ENCODE assay signal across 9 mouse cellular contexts in genomic region chr12:69696746-69697145, GRCm38 (mm10). TPM values are rescaled to one million over a fixed set of nuclear protein-coding genes. Genes with fewer than 3 reads are reported as not detected.
DNase-seq lines count a peak whose midpoint lies in the region; ATAC-seq and TF ChIP-seq lines count a peak whose summit lies in the region.
"Had no signal": no experiment of that assay in that cellular context is flagged by ENCODE, and none has a peak within 500 bp of the region (broad histone marks: within the 10 kb centered on the region; RNA-seq: fewer than 3 reads in every experiment).

No protein-coding gene starts in this region.

- no peak for TF ChIP-seq POLR2A in cerebellum, adult 2 months (IDR thresholded peaks at IDR 0.05; ENCODE audit: borderline replicate concordance, insufficient read depth, low read length)

- no peak overlapping the region for H3K4me3 ChIP-seq in cerebellum, adult 2 months (replicated peaks; ENCODE audit: insufficient read depth, low read depth, low read length)
- H3K4me3 ChIP-seq in midbrain, embryonic 14.5 days (replicated peaks; ENCODE audit: low read depth, low read length): no peak overlapping the region
- no peak overlapping the region for H3K4me3 ChIP-seq in midbrain, embryonic 11.5 days (ENCODE audit: low read depth, low read length)
- H3K4me3 ChIP-seq in liver, postnatal 0 days (ENCODE audit: low read depth, low read length): no peak overlapping the region
- H3K4me3 ChIP-seq: midbrain, embryonic 12.5 days had no signal

- no peaks in the 10 kb centered on the region for H3K27me3 ChIP-seq in cerebellum, adult 2 months (ENCODE audit: control insufficient read depth, insufficient read depth, low read length)
- no peaks in the 10 kb centered on the region for H3K27me3 ChIP-seq in midbrain, embryonic 14.5 days (ENCODE audit: control insufficient read depth, insufficient read depth, low read length)
- H3K27me3 ChIP-seq in midbrain, embryonic 11.5 days (ENCODE audit: control insufficient read depth, insufficient read depth, low read length): no peaks in the 10 kb centered on the region
- no peaks in the 10 kb centered on the region for H3K27me3 ChIP-seq in liver, postnatal 0 days (ENCODE audit: insufficient read depth, low read length)
- H3K27me3 ChIP-seq in splenic B cell, adult 2 months (ENCODE audit: control insufficient read depth, insufficient read depth, low read length, poor library complexity, severe bottlenecking): no peaks in the 10 kb centered on the region
- H3K27me3 ChIP-seq: midbrain, embryonic 12.5 days had no signal

- no peak overlapping the region for H3K9ac ChIP-seq in midbrain, embryonic 14.5 days (replicated peaks; ENCODE audit: low read length)
- no peak overlapping the region for H3K9ac ChIP-seq in midbrain, embryonic 11.5 days (ENCODE audit: low read length)
- H3K9ac ChIP-seq in liver, postnatal 0 days (replicated peaks): no peak overlapping the region
- H3K9ac ChIP-seq: midbrain, embryonic 12.5 days had no signal

- 70% methylated on average over 5 of the region's 5 CpGs for WGBS in cerebellum, adult 2 months
- WGBS in midbrain, embryonic 14.5 days: 82% methylated on average over 5 of the region's 5 CpGs
- WGBS in midbrain, embryonic 11.5 days: 82% methylated on average over 5 of the region's 5 CpGs
- 58% methylated on average over 5 of the region's 5 CpGs for WGBS in liver, postnatal 0 days (ENCODE audit: insufficient replicate concordance)

- no peak overlapping the region for H3K4me2 ChIP-seq in midbrain, embryonic 14.5 days (ENCODE audit: low read length)
- no peak overlapping the region for H3K4me2 ChIP-seq in midbrain, embryonic 11.5 days
- H3K4me2 ChIP-seq in liver, postnatal 0 days (ENCODE audit: low read depth, low read length): no peak overlapping the region
- H3K4me2 ChIP-seq: midbrain, embryonic 12.5 days had no signal

- peak; percentile 36 to 63 for DNase-seq in cerebellum, adult 2 months
- peak; percentile 74 for DNase-seq in midbrain, embryonic 14.5 days
- DNase-seq in midbrain, embryonic 11.5 days (ENCODE audit: low spot score, missing footprints): no peak
- DNase-seq in adrenal gland, postnatal 14 days: peak; percentile 77
- peak; percentile 62 for DNase-seq in liver, postnatal 0 days
- DNase-seq in splenic B cell, adult 2 months (ENCODE audit: low read depth, low spot score): peak; percentile 81

- TF ChIP-seq EP300 in liver, postnatal 0 days (IDR thresholded peaks at IDR 0.05; ENCODE audit: low read depth): no peak

- H3K27ac ChIP-seq in cerebellum, adult 2 months (ENCODE audit: insufficient read depth, low read length): no peak overlapping the region
- H3K27ac ChIP-seq in midbrain, embryonic 14.5 days (replicated peaks; ENCODE audit: low read depth, low read length): no peak overlapping the region
- H3K27ac ChIP-seq in midbrain, embryonic 11.5 days (ENCODE audit: low read depth, low read length): no peak overlapping the region
- H3K27ac ChIP-seq in liver, postnatal 0 days (ENCODE audit: low read depth): no peak overlapping the region
- H3K27ac ChIP-seq: midbrain, embryonic 12.5 days had no signal

- ATAC-seq in cerebellum, adult (ENCODE audit: insufficient number of reproducible peaks, low FRiP score, low TSS enrichment): no peak
- ATAC-seq in midbrain, embryonic 14.5 days (ENCODE audit: low FRiP score, low TSS enrichment): no peak
- ATAC-seq in midbrain, embryonic 11.5 days (ENCODE audit: low FRiP score): no peak
- ATAC-seq in granulocyte monocyte progenitor cell, adult 5-6 weeks (replicated peaks; ENCODE audit: poor library complexity, severe bottlenecking): peak; percentile 63
- peak; percentile 68 for ATAC-seq in liver, postnatal 0 days

- peak; percentile 15; the same call in 1 of the 2 replicates for TF ChIP-seq CTCF in cerebellum, adult 2 months (IDR thresholded peaks at IDR 0.05; ENCODE audit: borderline replicate concordance, insufficient read depth, low read depth, low read length)
- peak; percentile 85 for TF ChIP-seq CTCF in liver, postnatal 0 days (IDR thresholded peaks at IDR 0.05; ENCODE audit: low read depth)

- no peaks in the 10 kb centered on the region for H3K4me1 ChIP-seq in cerebellum, adult 2 months (ENCODE audit: control insufficient read depth, insufficient read depth, low read length)
- H3K4me1 ChIP-seq in midbrain, embryonic 14.5 days (ENCODE audit: control insufficient read depth, insufficient read depth, low read length): no peaks in the 10 kb centered on the region
- no peaks in the 10 kb centered on the region for H3K4me1 ChIP-seq in midbrain, embryonic 11.5 days (ENCODE audit: control insufficient read depth, insufficient read depth, low read length)
- H3K4me1 ChIP-seq in liver, postnatal 0 days (ENCODE audit: insufficient read depth): no peaks in the 10 kb centered on the region
- H3K4me1 ChIP-seq: midbrain, embryonic 12.5 days had no signal

- H3K9me3 ChIP-seq in midbrain, embryonic 14.5 days (ENCODE audit: control insufficient read depth, low read length): no peaks in the 10 kb centered on the region
- no peaks in the 10 kb centered on the region for H3K9me3 ChIP-seq in midbrain, embryonic 11.5 days (ENCODE audit: control insufficient read depth, low read length)
- no peaks in the 10 kb centered on the region for H3K9me3 ChIP-seq in liver, postnatal 0 days (ENCODE audit: low read length)
- H3K9me3 ChIP-seq: midbrain, embryonic 12.5 days had no signal

- 0 out of 2 replicates have a peak, but pooled peaks cover 3% of the 10 kb centered on the region for H3K36me3 ChIP-seq in midbrain, embryonic 14.5 days (ENCODE audit: control insufficient read depth, insufficient read depth, low read length)
- H3K36me3 ChIP-seq in midbrain, embryonic 11.5 days (ENCODE audit: control insufficient read depth, insufficient read depth, low read length): no peaks in the 10 kb centered on the region
- H3K36me3 ChIP-seq in liver, postnatal 0 days (replicated peaks; ENCODE audit: insufficient read depth, low read length): peaks cover 16% of the 10 kb centered on the region
- no peaks in the 10 kb centered on the region for H3K36me3 ChIP-seq in splenic B cell, adult 2 months (ENCODE audit: control insufficient read depth, insufficient read depth, low read length, poor library complexity, severe bottlenecking)

RNA-seq across cellular contexts. Expression of gene Sos2, which starts 15.1 kb away (rescaled TPM):
- 50.3 and 56.4 TPM in 2 replicates for polyA plus RNA-seq in cerebellum, adult 2 months (2012; rRNA removed)
- polyA plus RNA-seq in midbrain, embryonic 14.5 days (2014; fragmentation: Nextera tagmentation; extraction: Ambion mirVana): 14.2 and 15.0 TPM in 2 replicates
- polyA plus RNA-seq in midbrain, embryonic 11.5 days (2014; fragmentation: Nextera tagmentation; extraction: Ambion mirVana): 10.5 and 12.0 TPM in 2 replicates
- 35.8 and 36.9 TPM in 2 replicates for total RNA-seq in adrenal gland, postnatal 14 days (2021)
- total RNA-seq in granulocyte monocyte progenitor cell, adult 5-6 weeks (2014; fragmentation: Nextera tagmentation): 44.9 and 46.9 TPM in 2 replicates
- 26.1 and 32.1 TPM in 2 replicates for total RNA-seq in granulocyte monocyte progenitor cell, adult 5-6 weeks (2017)
- polyA plus RNA-seq in liver, postnatal 0 days (2015; fragmentation: Nextera tagmentation; extraction: Ambion mirVana): 2.9 and 3.5 TPM in 2 replicates

RNA-seq across cellular contexts. Expression of gene L2hgdh, which starts 27.9 kb away (rescaled TPM):
- 11.9 and 12.9 TPM in 2 replicates for polyA plus RNA-seq in cerebellum, adult 2 months (2012; rRNA removed)
- polyA plus RNA-seq in midbrain, embryonic 14.5 days (2014; fragmentation: Nextera tagmentation; extraction: Ambion mirVana): 9.8 and 10.8 TPM in 2 replicates
- 9.7 and 13.6 TPM in 2 replicates for polyA plus RNA-seq in midbrain, embryonic 11.5 days (2014; fragmentation: Nextera tagmentation; extraction: Ambion mirVana)
- total RNA-seq in adrenal gland, postnatal 14 days (2021): 21.6 and 28.3 TPM in 2 replicates
- total RNA-seq in granulocyte monocyte progenitor cell, adult 5-6 weeks (2014; fragmentation: Nextera tagmentation): 21.0 and 39.0 TPM in 2 replicates
- total RNA-seq in granulocyte monocyte progenitor cell, adult 5-6 weeks (2017): 26.4 and 34.6 TPM in 2 replicates
- polyA plus RNA-seq in liver, postnatal 0 days (2015; fragmentation: Nextera tagmentation; extraction: Ambion mirVana): 10.4 and 10.5 TPM in 2 replicates

RNA-seq across cellular contexts. Expression of gene Atp5s, which starts 28.0 kb away (rescaled TPM):
- polyA plus RNA-seq in cerebellum, adult 2 months (2012; rRNA removed): 33.3 and 33.8 TPM in 2 replicates
- 31.8 and 37.8 TPM in 2 replicates for polyA plus RNA-seq in midbrain, embryonic 14.5 days (2014; fragmentation: Nextera tagmentation; extraction: Ambion mirVana)
- 18.0 and 19.3 TPM in 2 replicates for polyA plus RNA-seq in midbrain, embryonic 11.5 days (2014; fragmentation: Nextera tagmentation; extraction: Ambion mirVana)
- total RNA-seq in adrenal gland, postnatal 14 days (2021): 13.9 and 20.8 TPM in 2 replicates
- total RNA-seq in granulocyte monocyte progenitor cell, adult 5-6 weeks (2014; fragmentation: Nextera tagmentation): 18.9 and 30.4 TPM in 2 replicates
- total RNA-seq in granulocyte monocyte progenitor cell, adult 5-6 weeks (2017): 11.2 and 13.6 TPM in 2 replicates
- polyA plus RNA-seq in liver, postnatal 0 days (2015; fragmentation: Nextera tagmentation; extraction: Ambion mirVana): 18.3 and 20.3 TPM in 2 replicates

Comparison
In these comparisons a context has a peak if more than half of its experiments do, and no peak if none do; other contexts are left out.
1. ATAC-seq: peak in granulocyte monocyte progenitor cell, adult 5-6 weeks (single experiment) and liver, postnatal 0 days (single experiment); none in cerebellum, adult (single experiment), midbrain, embryonic 14.5 days (single experiment) and midbrain, embryonic 11.5 days (single experiment).